Mouse (Mus musculus): Measurements from ENCODE around the gene Syne1.

Syne1 gene

GRCm38 (mm10) chr10:5423984-5424383 lies 127.3 kb downstream of the Syne1 start:
- no peak for DNase-seq (ENCODE audit: low spot score)

- DNase-seq (ENCODE audit: low spot score): no peak
Observed at GRCm38 (mm10) chr10:5415730-5416129, 135.6 kb downstream of the Syne1 start.

GRCm38 (mm10) chr10:5384131-5384776 lies 167.0 kb downstream of the Syne1 start:
- DNase-seq (ENCODE audit: low spot score): no peak

GRCm38 (mm10) chr10:5381536-5381935 lies 169.7 kb downstream of the Syne1 start:
- no peak for DNase-seq (ENCODE audit: low spot score)

DNA sequence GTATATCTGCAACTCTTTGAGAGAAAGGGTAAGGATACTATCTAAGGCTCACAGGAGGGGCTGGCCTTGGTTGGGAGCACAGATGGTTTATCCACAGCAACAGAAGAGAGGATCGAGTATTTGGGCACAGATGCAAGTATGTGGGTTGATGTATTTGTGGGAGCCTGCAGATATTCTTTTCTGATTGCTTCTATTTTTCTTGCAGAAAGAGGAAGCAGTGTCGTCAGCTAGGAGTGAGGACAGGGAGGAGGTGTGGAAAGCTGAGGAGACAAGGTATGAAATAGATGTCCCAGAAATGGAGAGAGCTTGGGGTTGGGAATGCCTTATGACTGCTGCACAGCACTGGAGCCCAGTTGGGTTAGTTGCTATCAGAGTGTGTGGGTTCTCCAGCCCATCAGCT lies 172.3 kb downstream of the Syne1 start:
- DNase-seq (ENCODE audit: low spot score): no peak

DNA sequence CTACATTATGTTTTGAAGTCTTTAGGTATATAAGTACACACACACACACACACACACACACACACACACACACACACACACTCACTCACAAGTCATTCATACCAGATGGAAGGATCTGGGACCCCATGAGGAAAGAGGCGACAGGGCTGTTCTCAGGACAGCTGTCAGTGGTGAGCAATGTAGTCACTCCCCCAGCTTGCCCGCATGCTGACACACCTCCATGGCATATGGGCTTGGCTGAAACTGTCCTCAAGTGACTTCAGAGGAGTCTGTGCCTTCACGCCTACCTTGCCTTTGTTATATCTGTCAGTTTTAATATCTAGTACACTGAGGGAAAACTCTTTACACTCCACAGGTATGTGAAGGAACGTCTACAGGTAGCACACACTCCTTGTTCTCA lies 181.7 kb downstream of the Syne1 start:
- no peak for DNase-seq (ENCODE audit: low spot score)

GRCm38 (mm10) chr10:5368266-5368665 lies 183.0 kb downstream of the Syne1 start:
- no peak for DNase-seq (ENCODE audit: low spot score)

- DNase-seq (ENCODE audit: low spot score): no peak
Observed at GRCm38 (mm10) chr10:5367465-5368011, 183.7 kb downstream of the Syne1 start.

GRCm38 (mm10) chr10:5360560-5360959 lies 190.7 kb downstream of the Syne1 start:
- DNase-seq (ENCODE audit: low spot score): no peak

DNA sequence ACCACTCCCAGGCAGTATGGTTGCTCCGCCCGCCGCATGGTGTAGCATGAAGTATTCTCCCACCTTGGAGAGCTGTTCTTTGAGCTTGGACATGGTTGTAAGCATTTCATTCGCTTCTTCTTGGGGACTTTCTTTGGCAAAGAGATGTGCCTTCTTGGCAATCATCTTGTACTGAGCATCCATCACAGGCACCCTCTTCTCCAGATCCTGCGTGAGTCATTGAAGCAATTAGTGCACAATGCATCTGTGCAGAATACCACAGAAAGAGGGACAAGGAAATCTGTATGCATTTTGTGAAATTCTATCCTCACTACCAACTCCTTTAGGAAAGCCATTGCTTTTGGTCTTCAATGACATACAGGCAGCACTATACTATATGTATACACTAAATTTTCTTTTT lies 194.7 kb downstream of the Syne1 start:
- no peak for DNase-seq (ENCODE audit: low spot score)

GRCm38 (mm10) chr10:5353390-5353789 lies 197.9 kb downstream of the Syne1 start:
- DNase-seq (ENCODE audit: low spot score): no peak

DNA sequence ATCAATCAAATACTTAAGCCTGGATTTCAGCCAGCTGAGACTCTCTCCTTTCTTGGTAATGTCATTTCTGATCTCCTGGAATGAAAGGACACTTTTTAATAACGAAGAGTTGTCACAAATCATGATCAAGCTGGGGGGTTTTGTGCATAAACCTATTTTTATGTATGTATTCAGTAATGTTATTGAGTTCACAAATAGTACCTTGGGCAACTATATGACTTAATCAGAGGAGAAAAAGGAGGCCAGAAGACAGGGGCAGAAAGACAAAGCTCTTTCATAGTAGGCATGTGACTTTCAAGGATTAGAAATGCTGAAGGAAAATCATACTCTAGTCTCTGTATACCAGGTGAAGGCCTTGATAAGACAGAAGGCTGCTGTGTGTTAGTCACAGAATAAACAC lies 204.4 kb downstream of the Syne1 start:
- DNase-seq (ENCODE audit: low spot score): no peak

- DNase-seq (ENCODE audit: low spot score): no peak
Observed at GRCm38 (mm10) chr10:5343211-5343610, 208.1 kb downstream of the Syne1 start.

GRCm38 (mm10) chr10:5336394-5336793 lies 214.9 kb downstream of the Syne1 start:
- no peak for DNase-seq (ENCODE audit: low spot score)

GRCm38 (mm10) chr10:5332801-5333200 lies 218.5 kb downstream of the Syne1 start:
- DNase-seq (ENCODE audit: low spot score): no peak

DNA sequence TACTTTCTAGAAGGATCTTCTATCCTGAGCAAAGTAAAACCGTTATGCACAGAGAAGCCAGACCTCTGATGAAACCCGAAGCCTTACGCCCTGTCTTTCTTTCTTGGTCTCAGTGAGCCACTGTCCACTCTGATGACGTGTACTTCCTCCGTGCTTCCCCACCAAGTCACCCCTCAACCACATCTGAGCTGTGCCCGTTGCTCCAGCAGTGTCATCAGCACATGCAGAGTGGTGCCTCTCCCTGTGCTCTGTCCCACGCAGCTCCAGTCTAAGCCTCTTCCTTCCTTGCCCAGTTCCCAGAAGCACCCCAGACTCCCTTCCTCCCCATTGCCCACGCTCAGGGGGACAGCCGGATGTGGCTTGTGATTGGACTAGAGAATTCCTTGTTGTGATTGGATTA lies 224.6 kb downstream of the Syne1 start:
- DNase-seq (ENCODE audit: low spot score): no peak

DNA sequence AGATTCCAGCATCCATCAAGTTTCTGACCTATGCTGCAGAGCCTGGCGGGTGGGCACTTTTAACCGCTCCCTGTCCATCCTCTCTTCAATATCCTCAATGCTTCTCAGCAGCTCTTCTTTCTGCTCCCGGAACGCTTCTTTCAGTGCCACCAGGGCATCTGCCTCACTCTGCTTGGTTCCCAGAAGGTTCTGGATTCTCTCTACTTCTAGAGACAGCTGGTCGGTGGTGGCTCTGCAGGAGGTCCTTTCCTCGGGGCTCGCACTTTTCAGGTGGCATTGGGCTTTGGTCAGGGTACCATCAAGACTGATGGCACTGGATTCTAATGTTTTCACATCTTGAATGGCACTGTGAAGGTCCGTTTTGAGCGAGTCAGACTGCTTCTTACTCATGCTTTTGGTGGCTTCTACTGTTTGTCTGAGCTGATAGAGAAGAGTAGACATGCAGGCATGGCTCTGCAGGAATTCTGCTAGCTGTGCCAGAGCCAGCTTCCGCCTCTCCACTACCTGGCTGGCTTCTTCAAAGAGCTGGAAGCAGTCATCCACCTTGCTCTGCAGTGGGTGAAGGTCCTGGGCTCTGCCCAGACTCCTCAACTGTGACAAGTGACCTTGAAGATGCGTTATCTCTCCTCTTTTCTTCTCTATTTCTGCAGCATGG lies 227.4 kb downstream of the Syne1 start:
- DNase-seq (ENCODE audit: low spot score): no peak

DNA sequence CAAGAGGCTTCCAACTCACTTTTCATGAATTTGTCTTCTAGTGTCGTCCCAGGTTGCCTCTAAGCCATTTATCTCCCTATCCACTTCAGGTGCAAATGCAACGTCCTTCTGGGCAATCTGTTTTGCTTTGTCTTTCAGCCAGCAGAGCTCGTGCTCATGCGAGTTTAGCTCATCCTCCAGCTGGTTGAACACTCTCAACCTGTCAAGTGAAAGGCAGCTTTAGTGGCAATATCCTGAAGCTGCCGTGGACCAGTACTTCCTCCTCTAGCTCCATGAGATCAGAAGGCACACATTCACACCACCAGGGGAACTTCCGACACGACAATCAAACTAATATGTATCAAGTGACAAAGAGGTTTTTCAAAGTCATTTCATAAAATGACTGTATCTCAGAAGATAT lies 228.7 kb downstream of the Syne1 start:
- no peak for DNase-seq (ENCODE audit: low spot score)

GRCm38 (mm10) chr10:5317602-5318001 lies 233.7 kb downstream of the Syne1 start:
- peak; percentile 38 for DNase-seq (ENCODE audit: low spot score)

- no peak for DNase-seq (ENCODE audit: low spot score)
Observed at GRCm38 (mm10) chr10:5312437-5312836, 238.8 kb downstream of the Syne1 start.

- DNase-seq (ENCODE audit: low spot score): peak; percentile 18
Observed at GRCm38 (mm10) chr10:5309961-5310713, 241.1 kb downstream of the Syne1 start.

DNA sequence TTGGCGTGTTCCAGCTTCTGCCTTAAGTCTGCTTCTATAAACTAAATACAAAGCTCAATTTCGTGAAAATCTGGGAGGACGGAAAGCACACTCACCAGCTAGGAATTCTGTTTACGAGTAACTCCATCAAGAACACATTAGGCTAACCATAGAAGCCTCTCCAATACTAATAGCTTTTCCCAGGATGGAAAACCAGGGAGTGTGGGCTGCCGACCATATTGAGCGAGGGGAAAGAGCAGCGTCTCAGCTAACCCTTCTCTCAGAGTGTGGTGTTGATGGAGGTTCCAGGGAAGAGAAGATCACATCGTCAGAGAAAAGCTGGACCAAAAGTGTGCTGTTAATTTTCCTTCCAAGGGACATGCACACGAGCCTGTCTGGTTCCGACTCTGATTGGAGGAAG lies 241.9 kb downstream of the Syne1 start:
- DNase-seq (ENCODE audit: low spot score): no peak

- DNase-seq (ENCODE audit: low spot score): peak; percentile 20
Observed at GRCm38 (mm10) chr10:5305555-5305954, 245.7 kb downstream of the Syne1 start.
